Mouse (Mus musculus): ENCODE measurements at regions not wholly inside any gene's neighbourhood (a gene's known extent, or its start where the extent isn't known, plus 50 kb on each side); places are given as distances from the start of the nearest gene placed in this dataset.

GRCm38 (mm10) chr4:26800831-26801230, 454.1 kb upstream of the Manea start:
- Histone ChIP-seq H3K36me3 (ENCODE audit: control insufficient read depth, insufficient read depth, low read length) (no peaks in the 10 kb centered on the region), H3K27ac (replicated peaks; ENCODE audit: low read depth, low read length) (no peak overlapping the region), H3K4me2 (ENCODE audit: low read length) (no peak overlapping the region), H3K27me3 (ENCODE audit: control insufficient read depth, insufficient read depth, low read length) (no peaks in the 10 kb centered on the region), H3K9me3 (ENCODE audit: control insufficient read depth, low read length) (no peaks in the 10 kb centered on the region), H3K9ac (replicated peaks; ENCODE audit: low read length) (no peak overlapping the region), H3K4me3 (replicated peaks; ENCODE audit: low read depth, low read length) (no peak overlapping the region), H3K4me1 (ENCODE audit: control insufficient read depth, insufficient read depth, low read length) (no peaks in the 10 kb centered on the region)
- DNase-seq = no peak
- 88% methylated on average over 3 of the region's 3 CpGs for WGBS
- no peak for ATAC-seq (ENCODE audit: low FRiP score, low TSS enrichment)

- Histone ChIP-seq H3K36me3 (ENCODE audit: control insufficient read depth, insufficient read depth, low read length) (no peaks in the 10 kb centered on the region), H3K9ac (replicated peaks; ENCODE audit: low read length) (no peak overlapping the region), H3K4me3 (replicated peaks; ENCODE audit: low read depth, low read length) (no peak overlapping the region), H3K4me2 (ENCODE audit: low read length) (no peak overlapping the region), H3K27me3 (ENCODE audit: control insufficient read depth, insufficient read depth, low read length) (no peaks in the 10 kb centered on the region), H3K9me3 (ENCODE audit: control insufficient read depth, low read length) (no peaks in the 10 kb centered on the region), H3K27ac (replicated peaks; ENCODE audit: low read depth, low read length) (no peak overlapping the region), H3K4me1 (ENCODE audit: control insufficient read depth, insufficient read depth, low read length) (no peaks in the 10 kb centered on the region)
- ATAC-seq (ENCODE audit: low FRiP score, low TSS enrichment) (no peak), DNase-seq (no peak)
- WGBS = 93% methylated on average over 1 of the region's 1 CpGs
Measured at GRCm38 (mm10) chr4:26793181-26793824, 446.6 kb upstream of the Manea start.

DNA sequence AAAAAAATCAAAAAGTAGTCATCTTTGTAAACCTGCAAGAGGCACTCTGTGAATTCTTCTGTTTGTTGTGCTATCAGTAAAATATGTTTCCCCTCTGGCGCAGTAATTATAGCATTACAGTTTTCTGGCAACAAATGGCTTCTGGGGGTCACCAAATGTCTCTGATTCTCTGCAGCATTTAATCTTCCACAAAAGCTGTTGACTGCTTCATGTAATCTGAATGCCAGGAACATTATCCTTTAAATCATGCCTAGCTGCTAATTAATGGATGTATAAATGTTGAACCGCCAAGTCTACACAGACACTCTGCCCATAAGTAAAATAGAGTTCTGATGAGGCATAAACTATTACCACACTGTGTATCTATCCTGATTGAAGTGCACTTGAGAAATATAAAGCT, 421.2 kb upstream of the Manea start:
- Histone ChIP-seq H3K4me2 (ENCODE audit: low read length) (no peak overlapping the region), H3K36me3 (ENCODE audit: control insufficient read depth, insufficient read depth, low read length) (no peaks in the 10 kb centered on the region), H3K9ac (replicated peaks; ENCODE audit: low read length) (no peak overlapping the region), H3K9me3 (ENCODE audit: control insufficient read depth, low read length) (no peaks in the 10 kb centered on the region), H3K27me3 (ENCODE audit: control insufficient read depth, insufficient read depth, low read length) (peaks cover 56% of the 10 kb centered on the region), H3K4me3 (replicated peaks; ENCODE audit: low read depth, low read length) (no peak overlapping the region), H3K4me1 (ENCODE audit: control insufficient read depth, insufficient read depth, low read length) (0 out of 2 replicates have a peak, but pooled peaks cover 3% of the 10 kb centered on the region), H3K27ac (replicated peaks; ENCODE audit: low read depth, low read length) (no peak overlapping the region)
- 64% methylated on average over 2 of the region's 2 CpGs for WGBS
- no peak for ATAC-seq (ENCODE audit: low FRiP score, low TSS enrichment)
- DNase-seq = peak; percentile 24

DNA sequence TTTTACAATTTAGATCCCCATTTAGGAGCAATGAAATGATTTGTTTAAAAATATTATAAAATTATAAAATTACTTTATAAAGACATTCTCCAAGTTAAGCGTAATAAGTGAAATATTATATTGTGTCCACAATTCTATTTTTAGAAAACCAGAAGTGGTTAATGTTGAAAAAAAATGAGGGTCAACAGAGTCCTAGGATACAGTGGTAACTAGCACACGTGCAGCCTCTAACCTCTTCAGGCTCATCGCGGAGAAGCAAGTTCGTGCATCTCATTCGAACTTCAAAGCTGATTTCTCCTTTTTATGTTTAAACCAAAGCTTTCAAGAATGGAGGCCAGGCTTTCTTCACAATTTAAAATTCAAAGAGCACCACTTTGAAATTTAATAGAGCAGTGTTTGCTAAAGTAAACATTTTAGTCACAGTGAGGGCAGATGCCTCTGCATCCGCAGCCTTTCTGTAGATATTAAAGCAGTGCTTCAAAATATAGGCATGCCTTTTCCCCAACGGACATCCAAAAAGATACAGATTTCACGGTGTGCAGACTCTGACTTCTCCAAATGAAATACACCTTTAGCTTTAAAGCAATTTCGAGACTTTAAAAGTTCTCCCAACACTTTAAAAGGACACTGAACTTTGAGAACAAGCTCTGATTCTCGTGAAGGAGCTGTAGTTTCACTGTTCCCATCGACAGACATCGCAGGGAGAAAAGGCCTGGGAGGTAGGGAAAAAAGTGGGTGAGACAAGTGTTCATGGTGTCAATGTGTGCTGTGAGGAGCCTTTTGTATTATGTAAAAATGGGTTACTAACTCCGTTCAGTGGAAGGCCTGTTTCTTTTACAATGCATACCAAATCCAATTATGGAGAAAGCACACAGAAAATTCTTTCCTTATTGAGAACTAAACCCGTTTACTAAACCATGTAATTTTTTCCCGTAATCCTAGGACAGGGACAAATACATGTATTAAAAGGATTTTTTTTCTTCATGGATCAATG, 419.8 kb upstream of the Manea start:
- Histone ChIP-seq H3K9ac (replicated peaks; ENCODE audit: low read length) (no peak overlapping the region), H3K4me1 (ENCODE audit: control insufficient read depth, insufficient read depth, low read length) (0 out of 2 replicates have a peak, but pooled peaks cover 3% of the 10 kb centered on the region), H3K27me3 (ENCODE audit: control insufficient read depth, insufficient read depth, low read length) (peaks cover 49% of the 10 kb centered on the region), H3K27ac (replicated peaks; ENCODE audit: low read depth, low read length) (no peak overlapping the region), H3K36me3 (ENCODE audit: control insufficient read depth, insufficient read depth, low read length) (no peaks in the 10 kb centered on the region), H3K4me3 (replicated peaks; ENCODE audit: low read depth, low read length) (no peak overlapping the region), H3K9me3 (ENCODE audit: control insufficient read depth, low read length) (no peaks in the 10 kb centered on the region), H3K4me2 (ENCODE audit: low read length) (peak overlapping the region; percentile 26)
- peak; percentile 73 for ATAC-seq (ENCODE audit: low FRiP score, low TSS enrichment)
- 14% methylated on average over 16 of the region's 16 CpGs for WGBS
- DNase-seq = peak; percentile 57

DNA sequence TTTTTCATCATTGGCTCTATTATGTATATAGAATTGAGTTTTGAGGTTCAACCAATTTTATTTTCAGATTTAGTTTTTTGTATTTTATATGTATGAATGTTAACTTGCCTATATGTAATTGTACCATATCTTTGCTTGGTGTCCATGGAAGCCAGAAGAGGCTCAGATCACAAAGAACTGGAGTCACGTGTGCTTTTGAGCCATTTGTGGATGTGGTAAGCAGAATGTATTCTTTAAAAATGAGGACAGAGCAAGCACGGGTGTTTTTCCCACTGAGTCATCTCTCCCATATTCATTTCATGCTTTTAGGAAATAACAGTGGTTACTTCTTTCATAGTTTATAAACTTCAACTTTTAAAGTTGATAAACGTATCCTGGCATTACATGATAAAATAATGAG, 394.1 kb upstream of the Manea start:
- Histone ChIP-seq H3K4me2 (ENCODE audit: low read length) (no peak overlapping the region), H3K9ac (replicated peaks; ENCODE audit: low read length) (no peak overlapping the region), H3K9me3 (ENCODE audit: control insufficient read depth, low read length) (no peaks in the 10 kb centered on the region), H3K4me1 (ENCODE audit: control insufficient read depth, insufficient read depth, low read length) (no peaks in the 10 kb centered on the region), H3K27ac (replicated peaks; ENCODE audit: low read depth, low read length) (no peak overlapping the region), H3K4me3 (replicated peaks; ENCODE audit: low read depth, low read length) (no peak overlapping the region), H3K36me3 (ENCODE audit: control insufficient read depth, insufficient read depth, low read length) (no peaks in the 10 kb centered on the region), H3K27me3 (ENCODE audit: control insufficient read depth, insufficient read depth, low read length) (no peaks in the 10 kb centered on the region)
- ATAC-seq (ENCODE audit: low FRiP score, low TSS enrichment) (no peak), DNase-seq (no peak)
- 86% methylated on average over 3 of the region's 3 CpGs for WGBS

DNA sequence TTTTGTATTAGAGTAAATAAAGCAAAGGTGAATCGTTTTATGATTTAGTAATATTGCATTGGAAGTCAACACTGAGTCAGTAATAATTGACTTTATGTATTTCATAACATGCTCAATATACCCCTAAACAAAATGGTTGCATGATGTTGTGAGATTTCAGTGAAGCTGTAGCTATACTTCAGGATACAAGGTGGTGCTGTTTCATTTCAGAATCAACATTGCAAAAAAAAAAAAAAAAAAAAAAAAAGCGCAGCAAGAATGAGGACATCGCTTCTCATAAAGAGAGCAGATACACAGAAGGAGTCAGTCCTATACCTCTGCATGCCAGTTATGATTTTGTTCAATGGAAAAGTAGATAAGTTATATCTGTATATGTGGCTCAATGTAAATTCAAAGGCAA, 389.7 kb upstream of the Manea start:
- H3K27ac ChIP-seq (replicated peaks; ENCODE audit: low read depth, low read length) = no peak overlapping the region
- no peak overlapping the region for H3K4me2 ChIP-seq (ENCODE audit: low read length)
- H3K4me3 ChIP-seq (replicated peaks; ENCODE audit: low read depth, low read length) = no peak overlapping the region
- no peak overlapping the region for H3K9ac ChIP-seq (replicated peaks; ENCODE audit: low read length)
- 81% methylated on average over 3 of the region's 3 CpGs for WGBS
- H3K4me1 ChIP-seq (ENCODE audit: control insufficient read depth, insufficient read depth, low read length) = no peaks in the 10 kb centered on the region
- ATAC-seq (ENCODE audit: low FRiP score, low TSS enrichment) = no peak
- no peaks in the 10 kb centered on the region for H3K36me3 ChIP-seq (ENCODE audit: control insufficient read depth, insufficient read depth, low read length)
- H3K9me3 ChIP-seq (ENCODE audit: control insufficient read depth, low read length) = no peaks in the 10 kb centered on the region
- no peaks in the 10 kb centered on the region for H3K27me3 ChIP-seq (ENCODE audit: control insufficient read depth, insufficient read depth, low read length)
- DNase-seq = no peak

- no peaks in the 10 kb centered on the region for H3K4me1 ChIP-seq (ENCODE audit: control insufficient read depth, insufficient read depth, low read length)
- no peak overlapping the region for H3K4me3 ChIP-seq (replicated peaks; ENCODE audit: low read depth, low read length)
- H3K9ac ChIP-seq (replicated peaks; ENCODE audit: low read length) = no peak overlapping the region
- WGBS = 77% methylated on average over 3 of the region's 3 CpGs
- no peaks in the 10 kb centered on the region for H3K36me3 ChIP-seq (ENCODE audit: control insufficient read depth, insufficient read depth, low read length)
- no peak overlapping the region for H3K27ac ChIP-seq (replicated peaks; ENCODE audit: low read depth, low read length)
- no peaks in the 10 kb centered on the region for H3K9me3 ChIP-seq (ENCODE audit: control insufficient read depth, low read length)
- no peak overlapping the region for H3K4me2 ChIP-seq (ENCODE audit: low read length)
- ATAC-seq (ENCODE audit: low FRiP score, low TSS enrichment) (no peak), DNase-seq (no peak)
- H3K27me3 ChIP-seq (ENCODE audit: control insufficient read depth, insufficient read depth, low read length) = no peaks in the 10 kb centered on the region
Measured at GRCm38 (mm10) chr4:26714437-26714836, 367.7 kb upstream of the Manea start.

GRCm38 (mm10) chr4:26709964-26710363, 363.3 kb upstream of the Manea start:
- no peaks in the 10 kb centered on the region for H3K9me3 ChIP-seq (ENCODE audit: control insufficient read depth, low read length)
- no peak overlapping the region for H3K4me3 ChIP-seq (replicated peaks; ENCODE audit: low read depth, low read length)
- DNase-seq = no peak
- H3K27me3 ChIP-seq (ENCODE audit: control insufficient read depth, insufficient read depth, low read length) = no peaks in the 10 kb centered on the region
- WGBS = 83% methylated on average over 1 of the region's 1 CpGs
- no peak overlapping the region for H3K4me2 ChIP-seq (ENCODE audit: low read length)
- H3K27ac ChIP-seq (replicated peaks; ENCODE audit: low read depth, low read length) = no peak overlapping the region
- no peaks in the 10 kb centered on the region for H3K36me3 ChIP-seq (ENCODE audit: control insufficient read depth, insufficient read depth, low read length)
- H3K9ac ChIP-seq (replicated peaks; ENCODE audit: low read length) = no peak overlapping the region
- no peak for ATAC-seq (ENCODE audit: low FRiP score, low TSS enrichment)
- no peaks in the 10 kb centered on the region for H3K4me1 ChIP-seq (ENCODE audit: control insufficient read depth, insufficient read depth, low read length)

Measured in midbrain, embryonic 14.5 days (tissue).